Mouse (Mus musculus) urinary bladder, adult 2 months (tissue): Measurements from ENCODE around the gene Atp11b. TPM values are rescaled to one million over a fixed set of nuclear protein-coding genes. Genes with fewer than 3 reads are reported as not detected.

Experiments
- DNase-seq: peaks from one replicate; pipeline ENCODE4 v3.0.0; 2022; ENCODE audit warnings: low spot score
- polyA plus RNA-seq: library from polyadenylated mRNA; depleted of rRNA; stranded (reverse); fragments of >200 nt; gene quantifications from 2 replicates; pipeline ENCODE4 v1.2.3, GENCODE M21; 2012; rRNA removed

Atp11b gene
- polyA plus RNA-seq, 1 experiment: 43.9 TPM

GRCm38 (mm10) chr3:35779748-35780147 lies 25.8 kb downstream of the Atp11b start:
- no peak for DNase-seq

GRCm38 (mm10) chr3:35802040-35802439 lies 48.1 kb downstream of the Atp11b start:
- no peak for DNase-seq

GRCm38 (mm10) chr3:35819887-35820286 lies 66.0 kb downstream of the Atp11b start:
- DNase-seq: no peak

GRCm38 (mm10) chr3:35822036-35822435 lies 68.1 kb downstream of the Atp11b start:
- DNase-seq: no peak

- DNase-seq: no peak
These were observed 95.4 kb downstream of the Atp11b start for GRCm38 (mm10) chr3:35849326-35849725.

- DNase-seq: no peak
These were observed 129.4 kb downstream of the Atp11b start for GRCm38 (mm10) chr3:35883267-35883666.

GRCm38 (mm10) chr3:35889531-35889930 lies 135.6 kb downstream of the Atp11b start:
- DNase-seq: no peak

- DNase-seq: no peak
These were observed 137.2 kb downstream of the Atp11b start for GRCm38 (mm10) chr3:35891123-35891522.

GRCm38 (mm10) chr3:35893156-35893555 lies 139.2 kb downstream of the Atp11b start:
- DNase-seq: no peak

- no peak for DNase-seq
These were observed 144.0 kb downstream of the Atp11b start for GRCm38 (mm10) chr3:35897900-35898299.

- DNase-seq: no peak
These were observed 145.2 kb downstream of the Atp11b start for GRCm38 (mm10) chr3:35899109-35899508.

GRCm38 (mm10) chr3:35900555-35901204 lies 146.8 kb downstream of the Atp11b start:
- no peak for DNase-seq

Other genes with a start within 250 kb of the Atp11b start
- gene Dcun1d1, start 183.3 kb downstream of the Atp11b start, polyA plus RNA-seq: 32.4 and 39.5 TPM in 2 replicates
- 22.6 and 23.4 TPM in 2 replicates for gene Mccc1, start 246.6 kb downstream of the Atp11b start, polyA plus RNA-seq